Mouse (Mus musculus) embryonic facial prominence, embryonic 12.5 days (tissue): ENCODE results near the gene Tln2. TPM values are rescaled to one million over a fixed set of nuclear protein-coding genes. Genes with fewer than 3 reads are reported as not detected.

Source experiments
- ATAC-seq: fragments of 200-750 bp; cut with Nextera tagmentation; 2 replicates; pipeline ENCODE4 v1.8.0; 2017; ENCODE audit not compliant: insufficient number of reproducible peaks, insufficient read depth, low FRiP score, low TSS enrichment
- H3K27ac ChIP-seq: fragments of 300-500 bp; sonication (generic); 2 replicates; pipeline ENCODE4 v1.5.1; 2016; ENCODE audit warnings: mild to moderate bottlenecking
- H3K27me3 ChIP-seq: fragments of 300-500 bp; sonication (generic); 2 replicates; pipeline ENCODE4 v1.6.1; 2016; ENCODE audit warnings: mild to moderate bottlenecking, moderate library complexity
- H3K36me3 ChIP-seq: fragments of 300-500 bp; sonication (generic); 2 replicates; pipeline ENCODE4 v1.6.1; 2016; ENCODE audit warnings: mild to moderate bottlenecking
- H3K4me1 ChIP-seq: fragments of 300-500 bp; sonication (generic); 2 replicates; pipeline ENCODE4 v1.6.1; 2016
- H3K4me2 ChIP-seq: fragments of 300-500 bp; sonication (generic); replicated peaks from 2 replicates; pipeline ENCODE4 v1.6.1; 2016; ENCODE audit warnings: mild to moderate bottlenecking, moderate library complexity
- H3K4me3 ChIP-seq: fragments of 300-500 bp; sonication (generic); 2 replicates; pipeline ENCODE4 v1.5.1; 2016; ENCODE audit warnings: mild to moderate bottlenecking
- H3K9ac ChIP-seq: fragments of 300-500 bp; sonication (generic); 2 replicates; pipeline ENCODE4 v1.6.1; 2016; ENCODE audit warnings: mild to moderate bottlenecking, moderate library complexity
- H3K9me3 ChIP-seq: fragments of 300-500 bp; sonication (generic); 2 replicates; pipeline ENCODE4 v1.6.1; 2016; ENCODE audit warnings: mild to moderate bottlenecking, moderate library complexity
- WGBS: fragments of 180-500 bp; shearing (Covaris S2); methylation state at CpG from one replicate; pipeline ENCODE4 v1.1.7; 2016; 5-methylcytosine and 5-hydroxymethylcytosine counted together
- polyA plus RNA-seq: library from polyadenylated mRNA; unstranded; fragments of >200 nt; fragmentation: Nextera tagmentation; extraction: Ambion mirVana; gene quantifications from 2 replicates; pipeline ENCODE4 v1.2.1, GENCODE M21; 2016

Tln2 gene
- polyA plus RNA-seq, 1 experiment from 2014 or later, result 35.3 TPM

GRCm38 (mm10) chr9:67229033-67229432, 330.5 kb downstream of the Tln2 start:
- Histone ChIP-seq H3K4me1 (peaks cover 17% of the 10 kb centered on the region), H3K9ac (no peak overlapping the region), H3K9me3 (no peaks in the 10 kb centered on the region), H3K27me3 (no peaks in the 10 kb centered on the region), H3K27ac (peak overlapping the region; percentile 90), H3K4me2 (no peak overlapping the region), H3K36me3 (peaks cover 10% of the 10 kb centered on the region), H3K4me3 (no peak overlapping the region)
- 0 out of 2 replicates have a peak, but pooled peaks have one; percentile 28 for ATAC-seq
- 21% methylated on average over 5 of the region's 5 CpGs for WGBS

- H3K27ac ChIP-seq, result no peak overlapping the region
- ATAC-seq, result no peak
- H3K36me3 ChIP-seq, result peaks cover 42% of the 10 kb centered on the region
- H3K9me3 ChIP-seq, result no peaks in the 10 kb centered on the region
- H3K27me3 ChIP-seq, result no peaks in the 10 kb centered on the region
- 58% methylated on average over 3 of the region's 3 CpGs for WGBS
- H3K4me1 ChIP-seq, result no peaks in the 10 kb centered on the region
- H3K4me3 ChIP-seq, result no peak overlapping the region
- H3K4me2 ChIP-seq, result no peak overlapping the region
- H3K9ac ChIP-seq, result no peak overlapping the region
Measured at GRCm38 (mm10) chr9:67220388-67220787, 339.1 kb downstream of the Tln2 start.

- no peaks in the 10 kb centered on the region for H3K27me3 ChIP-seq
- peaks cover 33% of the 10 kb centered on the region; the same call in 1 of the 2 replicates for H3K36me3 ChIP-seq
- no peak overlapping the region for H3K4me3 ChIP-seq
- no peaks in the 10 kb centered on the region for H3K9me3 ChIP-seq
- peaks cover 9% of the 10 kb centered on the region for H3K4me1 ChIP-seq
- ATAC-seq, result no peak
- WGBS, result 56% methylated on average over 9 of the region's 9 CpGs
- no peak overlapping the region for H3K4me2 ChIP-seq
- H3K9ac ChIP-seq, result no peak overlapping the region
- H3K27ac ChIP-seq, result no peak overlapping the region
Measured at GRCm38 (mm10) chr9:67218001-67218400, 341.5 kb downstream of the Tln2 start.

GRCm38 (mm10) chr9:67214191-67214985, 345.1 kb downstream of the Tln2 start:
- no peaks in the 10 kb centered on the region for H3K9me3 ChIP-seq
- no peak for ATAC-seq
- H3K4me2 ChIP-seq, result no peak overlapping the region
- 71% methylated on average over 3 of the region's 3 CpGs for WGBS
- no peak overlapping the region for H3K9ac ChIP-seq
- peaks cover 11% of the 10 kb centered on the region; the same call in 1 of the 2 replicates for H3K36me3 ChIP-seq
- H3K27me3 ChIP-seq, result no peaks in the 10 kb centered on the region
- peaks cover 9% of the 10 kb centered on the region for H3K4me1 ChIP-seq
- no peak overlapping the region for H3K27ac ChIP-seq
- H3K4me3 ChIP-seq, result no peak overlapping the region

- 67% methylated on average over 6 of the region's 6 CpGs for WGBS
- no peaks in the 10 kb centered on the region for H3K9me3 ChIP-seq
- H3K4me2 ChIP-seq, result no peak overlapping the region
- no peak overlapping the region for H3K27ac ChIP-seq
- H3K4me3 ChIP-seq, result no peak overlapping the region
- peak; percentile 76; the same call in 1 of the 2 replicates for ATAC-seq
- H3K27me3 ChIP-seq, result no peaks in the 10 kb centered on the region
- H3K9ac ChIP-seq, result no peak overlapping the region
- 0 out of 2 replicates have a peak, but pooled peaks cover under 1% of the 10 kb centered on the region for H3K36me3 ChIP-seq
- H3K4me1 ChIP-seq, result peaks cover 15% of the 10 kb centered on the region
Measured at GRCm38 (mm10) chr9:67213275-67213674, 346.2 kb downstream of the Tln2 start.

GRCm38 (mm10) chr9:67211220-67211619, 348.3 kb downstream of the Tln2 start:
- Histone ChIP-seq H3K4me2 (no peak overlapping the region), H3K9ac (no peak overlapping the region), H3K27ac (no peak overlapping the region), H3K4me3 (no peak overlapping the region), H3K4me1 (peaks cover 21% of the 10 kb centered on the region), H3K36me3 (no peaks in the 10 kb centered on the region), H3K27me3 (no peaks in the 10 kb centered on the region), H3K9me3 (no peaks in the 10 kb centered on the region)
- no peak for ATAC-seq
- WGBS, result 83% methylated on average over 4 of the region's 4 CpGs

- ATAC-seq, result no peak
- Histone ChIP-seq H3K4me3 (no peak overlapping the region), H3K4me1 (peaks cover 21% of the 10 kb centered on the region), H3K36me3 (no peaks in the 10 kb centered on the region), H3K27ac (no peak overlapping the region), H3K9ac (no peak overlapping the region), H3K9me3 (no peaks in the 10 kb centered on the region), H3K4me2 (no peak overlapping the region), H3K27me3 (no peaks in the 10 kb centered on the region)
- WGBS, result 98% methylated on average over 9 of the region's 9 CpGs
Measured at GRCm38 (mm10) chr9:67209451-67209850, 350.1 kb downstream of the Tln2 start.

- no peak overlapping the region for H3K4me2 ChIP-seq
- H3K4me3 ChIP-seq, result no peak overlapping the region
- peaks cover 13% of the 10 kb centered on the region for H3K4me1 ChIP-seq
- no peak overlapping the region for H3K9ac ChIP-seq
- no peak for ATAC-seq
- H3K27ac ChIP-seq, result 0 out of 2 replicates have a peak overlapping the region, but pooled peaks have one; percentile 23
- no peaks in the 10 kb centered on the region for H3K27me3 ChIP-seq
- WGBS, result 20% methylated on average over 3 of the region's 3 CpGs
- no peaks in the 10 kb centered on the region for H3K9me3 ChIP-seq
- no peaks in the 10 kb centered on the region for H3K36me3 ChIP-seq
Measured at GRCm38 (mm10) chr9:67208420-67208819, 351.1 kb downstream of the Tln2 start.

GRCm38 (mm10) chr9:67205175-67205574, 354.3 kb downstream of the Tln2 start:
- H3K9ac ChIP-seq, result no peak overlapping the region
- 71% methylated on average over 4 of the region's 4 CpGs for WGBS

GRCm38 (mm10) chr9:67196609-67197008, 362.9 kb downstream of the Tln2 start:
- ATAC-seq, result no peak
- Histone ChIP-seq H3K4me3 (no peak overlapping the region), H3K36me3 (no peaks in the 10 kb centered on the region), H3K9me3 (no peaks in the 10 kb centered on the region), H3K4me2 (no peak overlapping the region), H3K27ac (no peak overlapping the region), H3K27me3 (no peaks in the 10 kb centered on the region), H3K9ac (no peak overlapping the region), H3K4me1 (peaks cover 9% of the 10 kb centered on the region)
- 95% methylated on average over 8 of the region's 8 CpGs for WGBS

More at GRCm38 (mm10) chr9:67205175-67205574, 354.3 kb downstream of the Tln2 start:
- H3K27me3 ChIP-seq, result no peaks in the 10 kb centered on the region
- peaks cover 12% of the 10 kb centered on the region for H3K4me1 ChIP-seq
- no peak overlapping the region for H3K4me2 ChIP-seq
- H3K27ac ChIP-seq, result no peak overlapping the region
- ATAC-seq, result no peak
- no peak overlapping the region for H3K4me3 ChIP-seq
- no peaks in the 10 kb centered on the region for H3K36me3 ChIP-seq
- no peaks in the 10 kb centered on the region for H3K9me3 ChIP-seq

GRCm38 (mm10) chr9:67195306-67195705, 364.2 kb downstream of the Tln2 start:
- Histone ChIP-seq H3K27me3 (no peaks in the 10 kb centered on the region), H3K9ac (no peak overlapping the region), H3K4me2 (no peak overlapping the region), H3K4me3 (no peak overlapping the region), H3K27ac (no peak overlapping the region), H3K4me1 (peaks cover 12% of the 10 kb centered on the region), H3K36me3 (no peaks in the 10 kb centered on the region), H3K9me3 (no peaks in the 10 kb centered on the region)
- no peak for ATAC-seq
- WGBS, result 65% methylated on average over 7 of the region's 7 CpGs
